Mouse (Mus musculus) myocyte (in vitro differentiated cells): ENCODE results near the gene Hoxa4.
A peak's percentile ranks its signal among the peaks of the same experiment; 100 is the strongest.

ENCODE experiments used
- CEBPB ChIP-seq: IDR thresholded peaks from 2 replicates; pipeline ENCODE4 v1.6.1; 2011; ENCODE audit warnings: mild to moderate bottlenecking, moderate library complexity; ENCODE audit not compliant: poor library complexity, insufficient read depth, severe bottlenecking
- E2F4 ChIP-seq: IDR thresholded peaks from one replicate; pipeline ENCODE4 v1.6.1; 2011; ENCODE audit warnings: mild to moderate bottlenecking, control low read depth, moderate library complexity; ENCODE audit not compliant: insufficient read depth
- MAX ChIP-seq: IDR thresholded peaks from one replicate; pipeline ENCODE4 v1.6.1; 2011; ENCODE audit warnings: low read depth, mild to moderate bottlenecking, control low read depth
- MYOD1 ChIP-seq, 3 experiments: IDR thresholded peaks; one replicate each; pipeline ENCODE4 v1.6.1; 2011; ENCODE audit warnings: control low read depth in 2 of 3, low read depth in 2 of 3, mild to moderate bottlenecking in 2 of 3, moderate library complexity in 1 of 3; ENCODE audit not compliant: insufficient read length in 2 of 3, control insufficient read depth in 1 of 3
- MYOG ChIP-seq, 3 experiments: IDR thresholded peaks; one replicate each; pipeline ENCODE4 v1.6.1; 2011; ENCODE audit warnings: control low read depth in 2 of 3, low read depth in 2 of 3, mild to moderate bottlenecking in 2 of 3; ENCODE audit not compliant: insufficient read length in 2 of 3, control insufficient read depth in 1 of 3, insufficient read depth in 1 of 3
- POLR2A ChIP-seq: IDR thresholded peaks from one replicate; pipeline ENCODE4 v1.6.1; 2011; ENCODE audit warnings: low read depth, mild to moderate bottlenecking, control low read depth, moderate library complexity; ENCODE audit not compliant: insufficient read length
- POLR2AphosphoS2 ChIP-seq: IDR thresholded peaks from one replicate; pipeline ENCODE4 v1.6.1; 2011; ENCODE audit warnings: low read depth, control low read depth; ENCODE audit not compliant: insufficient read length
- REST ChIP-seq: IDR thresholded peaks from one replicate; pipeline ENCODE4 v1.6.1; 2011; ENCODE audit warnings: mild to moderate bottlenecking, control low read depth, moderate library complexity; ENCODE audit not compliant: insufficient read depth, insufficient read length
- SRF ChIP-seq: IDR thresholded peaks from one replicate; pipeline ENCODE4 v1.6.1; 2011; ENCODE audit warnings: low read depth; ENCODE audit not compliant: control insufficient read depth, insufficient read length
- TCF12 ChIP-seq: IDR thresholded peaks from one replicate; pipeline ENCODE4 v1.6.1; 2011; ENCODE audit warnings: mild to moderate bottlenecking, control low read depth; ENCODE audit not compliant: poor library complexity, insufficient read depth, severe bottlenecking
- TCF3 ChIP-seq: IDR thresholded peaks from one replicate; pipeline ENCODE4 v1.6.1; 2011; ENCODE audit warnings: low read depth, control low read depth; ENCODE audit not compliant: insufficient read length
- USF1 ChIP-seq: IDR thresholded peaks from one replicate; pipeline ENCODE4 v1.6.1; 2011; ENCODE audit warnings: low read depth, mild to moderate bottlenecking, control low read depth, moderate library complexity

GRCm38 (mm10) chr6:52160511-52161335 is 30.8 kb downstream of the Hoxa4 start:
- TF ChIP-seq MAX (no peak), POLR2A (no peak), POLR2AphosphoS2 (no peak), TCF12 (no peak), TCF3 (no peak), E2F4 (no peak), USF1 (no peak), REST (no peak), MYOD1 (IDR thresholded peaks at IDR 0.05; ENCODE audit: control insufficient read depth in 1 of 3, insufficient read length in 2 of 3, low read depth in 2 of 3) (no peak), MYOG (IDR thresholded peaks at IDR 0.05; ENCODE audit: control insufficient read depth in 1 of 3, insufficient read depth in 1 of 3, insufficient read length in 2 of 3, low read depth in 2 of 3) (no peak), CEBPB (0 out of 2 replicates have a peak, but pooled peaks have one; percentile 3), SRF (no peak)
